Mouse (Mus musculus) heart, postnatal 14 days (tissue): Measurements from ENCODE around the gene Hspa2. TPM values are rescaled to one million over a fixed set of nuclear protein-coding genes. Genes with fewer than 3 reads are reported as not detected.

ENCODE experiments used
- DNase-seq, 2 experiments: peaks; one replicate each; pipeline ENCODE4 v3.0.0; 2021 to 2022
- intact Hi-C: fragments of 180-260 bp; cut with DNase I; formaldehyde crosslinking; loops from one replicate; pipeline ENCODE4 v1.15.1; 2025
- total RNA-seq, 2 experiments: library from RNA; stranded (reverse); gene quantifications; 2 replicates each; pipeline ENCODE4 v1.2.3; 2021

Hspa2 gene
- total RNA-seq, 2 experiments from 2014 or later: 9.7 to 10.7 TPM

DNA sequence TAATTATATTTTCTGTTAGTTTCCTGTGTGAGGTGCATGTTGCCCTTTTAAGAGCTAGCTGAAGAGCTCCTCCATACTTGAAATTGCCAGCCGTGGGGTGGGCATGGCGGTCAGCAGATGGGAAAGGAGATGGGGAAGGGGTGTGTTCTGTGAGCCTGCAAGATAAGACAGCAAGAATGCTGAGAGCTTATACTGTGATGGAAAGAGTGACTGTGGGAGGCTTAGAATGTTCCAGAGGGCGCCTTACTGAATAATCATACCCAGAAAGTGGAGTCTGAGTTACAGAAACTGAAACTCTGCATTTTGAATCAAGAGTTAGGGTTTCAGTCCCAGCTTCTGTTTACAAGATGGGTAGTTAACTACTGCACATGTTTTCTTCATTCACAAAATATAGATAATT is 28.5 kb upstream of the Hspa2 start:
- intact Hi-C loops: loop anchor here (10.0 kb wide), 1 partner anchor 99 kb away; no protein-coding TSS in a partner anchor
- DNase-seq: no peak

DNA sequence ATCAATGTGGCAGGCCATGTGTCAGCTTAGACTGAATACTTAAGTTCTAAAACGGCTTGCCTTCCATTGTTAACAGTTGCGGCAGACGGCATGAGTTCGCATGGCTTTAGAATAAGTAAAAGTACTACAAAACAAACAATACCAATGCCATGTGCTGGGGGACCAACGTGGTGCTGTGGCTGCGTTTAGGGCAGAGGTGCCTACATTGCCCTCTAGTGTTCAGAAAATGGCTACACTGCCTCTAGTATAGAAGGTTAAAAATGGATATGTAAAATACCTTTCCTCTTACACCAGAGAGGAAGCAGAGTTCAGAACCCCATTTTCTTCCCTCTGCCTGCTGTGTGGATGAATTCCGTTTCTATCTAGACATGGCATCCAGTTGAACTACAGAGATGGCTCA is 27.3 kb upstream of the Hspa2 start:
- intact Hi-C loops: loop anchor here (10.0 kb wide), 1 partner anchor 98 kb away; no protein-coding TSS in a partner anchor
- peak in 1 of 2 experiments; percentile 18 for DNase-seq

DNA sequence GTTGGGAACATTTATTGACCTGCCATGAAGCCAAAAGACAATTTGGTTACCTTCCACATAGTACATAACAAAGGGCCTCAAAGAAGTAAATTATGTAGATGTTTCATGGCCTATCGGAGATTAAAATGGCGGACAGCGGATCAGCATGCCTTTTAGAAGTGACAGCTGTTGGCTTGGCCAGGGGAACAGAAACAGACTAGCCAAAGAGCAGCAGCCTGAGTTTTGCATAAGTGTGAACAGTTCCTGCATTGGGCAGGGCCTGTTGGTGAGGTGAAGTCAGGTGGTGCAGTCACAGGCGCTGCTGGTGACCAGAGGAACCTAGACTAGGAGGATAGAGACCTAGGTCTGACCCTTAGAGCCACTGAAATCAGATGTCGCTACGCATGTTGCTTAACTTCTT is 26.9 kb upstream of the Hspa2 start:
- no peak for DNase-seq
- intact Hi-C loops: loop anchor here (10.0 kb wide), 1 partner anchor 98 kb away; no protein-coding TSS in a partner anchor

DNA sequence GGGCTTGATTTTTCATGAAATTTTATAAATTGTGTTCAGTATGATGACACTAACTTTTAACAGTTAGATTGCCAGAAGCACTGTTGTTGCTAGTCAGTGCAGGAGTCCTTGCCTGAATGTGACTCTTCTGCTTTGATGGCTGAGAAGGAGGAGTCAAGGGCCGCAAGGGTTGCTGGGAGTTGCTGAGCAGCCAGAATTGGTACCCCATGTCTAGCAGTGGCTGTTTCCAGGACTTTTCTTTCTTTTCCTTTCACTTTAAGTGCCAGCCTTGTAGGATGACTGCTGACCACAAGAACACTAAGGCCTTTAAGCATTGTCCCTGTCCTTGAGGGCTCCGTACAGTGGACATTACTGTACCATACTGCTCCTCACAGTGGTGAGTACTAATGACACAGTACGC is 26.2 kb upstream of the Hspa2 start:
- no peak for DNase-seq
- intact Hi-C loops: loop anchor here (10.0 kb wide), 1 partner anchor 97 kb away; no protein-coding TSS in a partner anchor

DNA sequence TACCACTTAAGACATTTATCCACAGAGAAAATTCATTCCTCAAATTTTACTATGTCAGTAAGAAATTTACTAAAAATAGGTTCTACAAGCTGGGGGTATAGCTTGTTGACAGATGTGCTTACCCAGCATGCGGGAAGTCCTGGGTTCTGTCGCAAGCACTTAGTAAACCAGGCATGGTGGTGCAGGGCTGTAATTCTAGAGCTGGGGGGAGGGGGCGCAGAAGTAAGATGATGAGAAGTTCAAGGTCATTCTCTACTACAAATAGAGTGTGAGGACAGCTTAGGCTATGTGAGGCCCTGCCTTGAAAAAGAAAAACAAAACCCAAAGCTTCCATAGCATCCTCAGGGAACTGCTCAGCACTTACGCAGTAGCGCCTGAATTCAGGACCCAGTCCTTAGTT is 25.4 kb upstream of the Hspa2 start:
- intact Hi-C loops: loop anchor here (10.0 kb wide), 1 partner anchor 96 kb away; no protein-coding TSS in a partner anchor
- no peak for DNase-seq

DNA sequence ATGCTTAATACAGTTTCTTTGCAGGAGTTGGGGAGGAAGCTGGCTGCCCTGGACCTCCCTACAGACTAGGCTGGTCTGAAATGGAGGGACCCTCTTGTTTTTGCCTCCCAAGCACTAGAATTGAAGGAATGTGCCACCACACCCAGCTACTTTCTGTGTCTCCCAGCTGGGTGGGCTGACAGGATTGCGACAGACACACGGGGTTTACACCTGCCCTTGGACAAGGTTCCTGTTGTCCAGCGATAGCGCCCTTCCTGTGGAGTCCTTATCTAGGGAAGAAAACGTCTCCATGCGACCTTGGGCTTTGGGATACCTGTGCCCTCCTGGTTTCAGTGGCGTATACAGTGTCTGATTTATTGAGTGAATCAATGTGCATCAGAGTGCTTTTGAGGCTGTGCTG is 23.8 kb upstream of the Hspa2 start:
- intact Hi-C loops: no loop called here
- DNase-seq: no peak

DNA sequence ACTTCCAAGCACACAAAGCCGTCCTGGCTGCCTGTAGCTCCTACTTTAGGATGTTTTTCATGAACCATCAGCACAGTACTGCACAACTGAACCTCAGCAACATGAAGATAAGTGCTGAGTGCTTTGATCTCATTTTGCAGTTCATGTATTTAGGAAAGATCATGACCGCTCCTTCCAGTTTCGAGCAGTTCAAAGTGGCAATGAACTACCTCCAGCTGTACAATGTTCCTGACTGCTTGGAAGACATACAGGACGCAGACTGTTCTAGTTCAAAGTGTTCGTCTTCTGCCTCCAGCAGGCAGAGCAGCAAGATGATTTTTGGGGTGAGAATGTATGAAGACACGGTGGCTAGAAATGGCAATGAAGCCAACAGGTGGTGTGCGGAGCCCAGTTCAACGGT is 18.6 kb upstream of the Hspa2 start:
- no peak for DNase-seq
- intact Hi-C loops: no loop called here

DNA sequence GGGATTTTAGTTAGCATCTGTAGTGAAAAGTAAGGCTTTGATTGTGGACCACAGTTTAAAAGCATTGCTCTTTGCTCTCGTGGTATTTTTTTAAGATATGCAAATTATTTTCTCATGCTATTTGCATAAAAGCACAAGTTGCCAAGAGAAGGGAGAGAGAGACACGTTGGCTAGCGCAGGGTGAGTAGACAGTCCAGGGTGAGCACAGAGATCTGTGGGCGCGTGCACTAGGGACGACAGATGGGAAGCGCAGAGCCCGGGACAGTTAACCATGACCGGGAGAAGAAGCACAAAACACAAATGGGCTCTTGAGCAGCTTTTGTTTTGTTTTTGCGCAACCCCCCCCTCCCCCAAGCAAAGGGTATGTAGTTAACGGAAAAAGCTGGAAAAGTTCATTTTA is 15.2 kb upstream of the Hspa2 start:
- intact Hi-C loops: no loop called here
- no peak for DNase-seq

DNA sequence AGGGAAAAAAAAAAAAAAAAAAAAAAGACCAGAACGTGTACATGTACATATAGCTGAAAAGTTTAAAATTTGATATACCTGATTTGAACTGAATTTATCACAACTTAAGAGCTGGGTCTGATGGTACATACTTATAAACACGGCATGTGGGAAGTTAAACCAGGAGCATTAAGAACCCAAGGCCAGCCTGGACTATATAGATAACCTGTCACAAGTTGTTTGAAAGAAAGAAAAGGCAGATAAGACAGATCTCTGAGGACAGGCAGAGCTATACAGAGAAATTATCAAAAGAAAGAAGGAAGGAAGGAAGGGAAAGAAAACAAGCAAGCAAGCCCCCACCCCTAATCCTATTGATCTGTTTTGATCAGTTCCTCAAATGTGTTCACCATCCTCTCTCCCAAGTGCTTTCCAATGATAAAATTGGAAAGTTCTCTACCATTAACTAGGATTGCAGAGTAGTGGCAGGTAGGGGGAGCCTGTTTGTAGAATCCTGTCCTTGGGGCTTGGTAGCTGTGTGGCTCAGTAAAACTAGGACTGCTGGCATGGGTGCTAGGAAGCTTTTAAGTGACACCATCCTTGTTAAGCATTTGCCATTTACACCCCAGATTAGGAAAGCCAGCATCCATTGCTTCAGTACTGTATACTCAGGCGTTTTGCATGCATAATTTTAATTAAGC is 12.2 kb upstream of the Hspa2 start:
- intact Hi-C loops: no loop called here

DNA sequence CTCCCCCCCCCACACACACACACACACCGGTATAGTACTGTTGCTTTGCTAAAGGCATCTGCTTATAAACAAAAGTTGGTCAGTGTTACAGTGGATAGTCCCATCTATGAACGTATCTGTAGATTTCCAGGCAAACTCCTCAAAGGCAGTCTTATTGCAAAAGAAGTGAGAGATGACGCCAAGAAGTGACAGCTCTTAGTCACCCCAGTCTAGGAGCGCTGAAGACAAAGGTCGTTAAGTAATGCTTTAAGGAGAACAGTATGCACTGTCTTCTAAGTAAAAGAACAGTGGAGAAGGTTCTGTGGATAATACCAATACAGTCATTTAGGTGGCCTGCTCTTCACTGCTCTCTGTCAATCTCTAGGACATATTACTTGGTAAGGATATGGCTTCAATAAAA is 11.0 kb upstream of the Hspa2 start:
- DNase-seq: no peak
- intact Hi-C loops: no loop called here

More for the DNA sequence above, 12.2 kb upstream of the Hspa2 start:
- DNase-seq: no peak

DNA sequence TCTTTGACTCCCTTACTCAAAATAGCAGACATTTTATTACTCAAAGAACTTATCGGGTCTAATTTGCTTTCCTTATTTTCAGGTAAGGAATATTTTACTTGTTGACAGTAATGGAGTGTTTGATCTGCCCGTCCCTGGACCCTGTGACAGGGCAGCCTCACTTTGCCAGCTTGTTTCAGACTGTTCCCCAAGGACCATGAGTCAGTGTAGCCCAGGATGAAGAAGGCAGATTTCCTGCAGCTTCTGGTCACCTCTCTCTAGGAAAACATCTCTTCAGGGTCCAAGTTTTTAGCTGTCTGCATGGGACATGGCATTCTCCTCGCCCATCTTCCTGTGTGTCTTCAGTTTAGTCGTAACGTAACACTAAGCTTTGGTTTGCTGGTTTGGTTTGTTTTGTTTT is 6.7 kb upstream of the Hspa2 start:
- no peak for DNase-seq
- intact Hi-C loops: no loop called here

DNA sequence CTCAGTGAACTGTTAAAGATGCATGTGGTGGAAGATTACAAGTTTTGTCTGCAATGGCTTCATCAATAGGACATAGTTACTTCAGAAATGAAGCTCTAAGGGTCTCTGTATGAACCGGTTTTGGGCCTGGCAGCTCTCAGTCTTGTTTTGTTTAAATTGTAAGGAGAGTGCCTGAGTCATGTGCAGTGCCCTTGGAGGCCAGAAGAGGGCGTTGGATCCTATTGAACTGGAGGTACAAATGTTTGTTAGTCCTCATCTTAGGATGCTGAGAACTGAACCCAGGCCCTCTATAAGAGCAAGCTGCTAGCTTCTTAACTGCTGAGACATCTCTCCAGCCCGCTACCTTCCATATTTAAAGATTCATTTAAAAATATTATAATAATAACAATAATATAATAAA is 2.3 kb upstream of the Hspa2 start:
- intact Hi-C loops: loop anchor here (2.0 kb wide), 1 partner anchor 31 kb away; the partner anchor contains the start of gene Zbtb1

DNA sequence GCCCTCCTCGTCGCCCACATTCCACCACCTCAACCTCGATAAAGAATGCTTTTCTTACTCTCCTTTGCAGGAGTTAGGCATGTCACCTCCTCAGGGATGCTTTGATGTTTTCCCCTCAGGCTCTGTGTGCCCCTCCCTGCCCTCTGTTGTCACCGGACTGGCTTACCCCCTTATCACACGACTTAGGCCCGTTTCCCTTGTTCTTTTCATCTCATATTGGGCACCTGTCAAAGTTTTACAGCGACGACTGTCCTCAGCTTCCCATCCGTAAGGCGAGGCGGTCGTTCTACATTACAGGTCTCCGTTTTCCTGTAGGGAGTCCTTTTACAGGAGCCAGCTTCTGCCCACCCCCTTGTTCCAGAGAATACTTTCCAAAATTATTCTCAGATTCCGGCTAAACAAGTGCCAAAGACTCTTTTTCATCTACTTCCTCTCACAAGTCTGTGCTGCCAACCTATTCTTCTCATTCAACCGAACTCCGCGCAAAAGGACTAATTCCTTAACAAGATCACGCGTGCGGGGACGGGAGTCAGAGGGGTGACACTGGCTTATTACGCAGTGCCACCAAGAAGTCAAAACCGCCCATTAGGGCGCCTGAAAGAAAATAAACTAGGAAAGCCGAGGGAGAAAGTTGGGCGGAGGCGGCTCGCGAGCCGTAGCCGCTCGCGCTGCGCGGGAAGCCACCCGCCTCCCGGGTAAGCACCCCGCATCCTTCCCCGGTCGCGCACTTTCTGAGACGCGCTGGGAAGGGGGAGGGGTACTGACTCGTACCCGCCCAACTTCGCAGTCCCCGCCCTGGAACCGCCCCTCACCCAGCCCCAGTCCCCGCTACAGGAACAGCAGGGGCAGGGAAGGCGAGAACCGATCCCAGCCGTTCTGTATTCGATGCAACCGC is 738 bp upstream of the Hspa2 start:
- no peak for DNase-seq
- intact Hi-C loops: loop anchor here (2.0 kb wide), 1 partner anchor 32 kb away; the partner anchor contains the start of gene Zbtb1

More for the DNA sequence above, 2.3 kb upstream of the Hspa2 start:
- no peak for DNase-seq

DNA sequence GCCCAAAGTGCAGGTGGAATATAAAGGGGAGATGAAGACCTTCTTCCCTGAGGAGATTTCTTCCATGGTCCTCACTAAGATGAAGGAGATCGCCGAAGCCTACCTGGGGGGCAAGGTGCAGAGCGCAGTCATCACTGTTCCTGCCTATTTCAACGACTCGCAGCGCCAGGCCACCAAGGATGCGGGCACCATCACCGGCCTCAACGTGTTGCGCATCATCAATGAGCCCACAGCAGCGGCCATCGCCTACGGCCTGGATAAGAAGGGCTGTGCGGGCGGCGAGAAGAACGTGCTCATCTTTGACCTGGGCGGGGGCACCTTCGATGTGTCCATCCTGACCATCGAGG is 833 bp downstream of the Hspa2 start:
- intact Hi-C loops: loop anchor here (5.0 kb wide), 2 partner anchors 67 to 192 kb away; no protein-coding TSS in a partner anchor
- peak in 1 of 2 experiments; percentile 39 for DNase-seq

DNA sequence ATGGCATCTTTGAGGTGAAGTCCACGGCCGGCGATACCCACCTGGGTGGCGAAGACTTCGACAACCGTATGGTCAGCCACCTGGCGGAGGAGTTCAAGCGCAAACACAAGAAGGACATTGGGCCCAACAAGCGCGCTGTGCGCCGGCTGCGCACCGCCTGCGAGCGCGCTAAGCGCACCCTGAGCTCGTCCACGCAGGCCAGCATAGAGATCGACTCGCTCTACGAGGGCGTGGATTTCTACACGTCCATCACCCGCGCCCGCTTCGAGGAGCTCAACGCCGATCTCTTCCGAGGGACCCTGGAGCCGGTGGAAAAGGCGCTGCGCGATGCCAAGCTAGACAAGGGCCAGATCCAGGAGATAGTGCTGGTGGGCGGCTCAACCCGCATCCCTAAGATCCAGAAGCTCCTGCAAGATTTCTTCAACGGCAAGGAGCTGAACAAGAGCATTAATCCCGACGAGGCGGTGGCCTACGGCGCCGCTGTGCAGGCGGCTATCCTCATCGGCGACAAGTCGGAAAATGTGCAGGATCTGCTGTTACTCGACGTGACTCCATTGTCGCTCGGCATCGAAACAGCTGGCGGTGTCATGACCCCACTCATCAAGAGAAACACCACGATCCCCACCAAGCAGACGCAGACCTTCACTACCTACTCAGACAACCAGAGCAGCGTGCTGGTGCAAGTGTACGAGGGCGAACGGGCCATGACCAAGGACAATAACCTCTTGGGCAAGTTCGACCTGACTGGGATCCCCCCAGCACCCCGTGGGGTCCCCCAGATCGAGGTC is 1.4 kb downstream of the Hspa2 start:
- intact Hi-C loops: loop anchor here (5.0 kb wide), 2 partner anchors 67 to 192 kb away; no protein-coding TSS in a partner anchor

DNA sequence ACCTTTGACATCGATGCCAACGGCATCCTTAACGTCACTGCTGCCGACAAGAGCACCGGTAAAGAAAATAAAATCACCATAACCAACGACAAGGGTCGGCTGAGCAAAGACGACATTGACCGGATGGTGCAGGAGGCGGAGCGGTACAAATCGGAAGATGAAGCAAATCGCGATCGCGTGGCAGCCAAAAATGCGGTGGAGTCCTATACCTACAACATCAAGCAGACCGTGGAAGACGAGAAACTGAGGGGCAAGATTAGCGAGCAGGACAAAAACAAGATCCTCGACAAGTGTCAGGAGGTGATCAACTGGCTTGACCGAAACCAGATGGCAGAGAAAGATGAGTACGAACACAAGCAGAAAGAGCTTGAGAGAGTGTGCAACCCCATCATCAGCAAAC is 2.0 kb downstream of the Hspa2 start:
- DNase-seq: peak; percentile 5 to 11
- intact Hi-C loops: loop anchor here (5.0 kb wide), 2 partner anchors 66 to 191 kb away; no protein-coding TSS in a partner anchor

More for the DNA sequence above, 1.4 kb downstream of the Hspa2 start:
- peak; percentile 17 to 22 for DNase-seq

DNA sequence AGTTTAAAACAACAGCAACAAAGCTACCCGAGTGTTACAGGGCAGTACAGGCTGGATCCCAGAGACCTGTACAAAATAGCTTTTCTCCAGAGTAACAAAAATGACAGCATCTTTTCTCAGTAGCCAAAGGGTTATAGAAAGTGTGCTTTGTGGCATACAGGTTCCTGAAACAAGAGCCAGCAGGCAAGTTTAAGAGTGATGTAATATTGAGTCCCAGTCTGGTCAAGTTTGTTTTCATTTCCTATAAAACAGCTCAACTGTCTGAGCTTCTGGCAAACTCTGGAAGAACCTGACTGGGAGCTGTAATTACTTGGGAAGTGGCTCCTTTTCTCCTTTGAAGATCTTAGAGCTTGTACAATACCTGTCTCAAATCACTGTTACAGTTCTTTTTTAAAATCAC is 3.2 kb downstream of the Hspa2 start:
- intact Hi-C loops: loop anchor here (5.0 kb wide), 2 partner anchors 65 to 190 kb away; no protein-coding TSS in a partner anchor
- no peak for DNase-seq

DNA sequence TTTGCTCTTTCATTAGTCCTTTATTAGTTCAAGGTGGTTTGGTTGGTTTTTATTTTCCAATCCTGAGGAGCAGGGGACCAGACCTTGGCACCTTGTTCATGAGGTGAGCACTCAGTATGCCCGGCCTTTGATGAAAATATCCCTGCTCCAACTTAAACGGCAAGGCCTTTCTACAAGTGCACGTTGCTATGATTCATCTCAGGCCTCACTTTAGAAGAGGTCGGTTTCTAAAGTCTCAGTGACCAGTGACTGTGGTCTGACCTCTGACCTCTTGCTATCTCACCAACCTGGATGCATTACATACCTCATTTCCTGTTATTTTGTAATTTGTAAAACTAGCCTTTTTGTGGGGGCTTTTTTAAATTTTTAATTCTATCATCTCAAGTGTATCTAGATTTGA is 5.2 kb downstream of the Hspa2 start:
- intact Hi-C loops: loop anchor here (5.0 kb wide), 2 partner anchors 63 to 188 kb away; no protein-coding TSS in a partner anchor

DNA sequence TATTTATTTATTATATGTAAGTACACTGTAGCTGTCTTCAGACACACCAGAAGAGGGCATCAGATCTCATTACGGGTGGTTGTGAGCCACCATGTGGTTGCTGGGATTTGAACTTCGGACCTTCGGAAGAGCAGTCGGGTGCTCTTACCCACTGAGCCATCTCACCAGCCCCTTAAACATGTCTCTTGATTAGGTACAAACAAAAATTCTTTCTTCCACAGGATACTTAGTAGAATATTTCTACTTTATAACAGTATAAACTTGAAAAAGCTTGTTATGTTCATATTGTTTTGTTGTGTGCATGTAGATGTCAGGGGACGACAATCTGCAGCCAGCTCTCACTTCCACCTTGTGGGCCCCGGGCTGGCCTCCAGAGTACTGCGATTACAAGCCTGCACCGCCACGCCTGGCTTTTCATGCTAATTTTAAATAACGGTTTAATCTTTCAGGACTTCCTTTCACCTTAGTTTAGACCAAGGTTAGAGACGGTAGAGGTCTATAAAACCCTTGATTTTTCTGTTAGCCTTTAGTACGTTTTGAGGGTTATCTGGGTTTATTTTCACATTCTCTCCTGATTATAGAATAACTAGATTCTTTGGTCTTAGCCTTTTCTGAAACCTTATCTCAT is 11.5 kb downstream of the Hspa2 start:
- intact Hi-C loops: no loop called here
- peak in 1 of 2 experiments; percentile 37 for DNase-seq

More for the DNA sequence above, 5.2 kb downstream of the Hspa2 start:
- no peak for DNase-seq

DNA sequence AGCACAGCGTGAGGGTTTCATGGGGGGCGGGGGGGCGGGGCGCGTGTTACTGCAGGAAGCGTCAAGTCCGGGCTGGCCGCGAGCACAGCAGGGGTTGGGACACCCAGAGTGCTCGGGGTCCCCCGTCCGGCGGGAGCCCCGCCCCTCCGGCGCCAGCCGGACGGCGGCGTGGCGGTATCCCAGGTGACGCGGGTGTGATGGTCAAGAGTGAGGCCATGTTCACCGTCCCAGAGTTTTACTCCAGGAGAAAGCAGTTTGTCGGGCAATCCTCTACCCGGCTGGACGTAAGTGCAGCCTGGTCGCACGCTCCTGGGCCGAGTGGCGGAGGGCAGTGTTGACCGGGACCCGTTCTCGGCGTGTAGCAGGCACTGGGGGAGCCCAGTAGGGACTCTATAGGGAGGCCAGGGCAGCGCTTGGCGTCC is 13.5 kb downstream of the Hspa2 start, which contains the start of gene Ppp1r36:
Gene Ppp1r36, plus strand, starts transcription at position 106 of the 422 bp plus-strand sequence.
- intact Hi-C loops: no loop called here
- DNase-seq: peak; percentile 40
